In the genomic region with DNA sequence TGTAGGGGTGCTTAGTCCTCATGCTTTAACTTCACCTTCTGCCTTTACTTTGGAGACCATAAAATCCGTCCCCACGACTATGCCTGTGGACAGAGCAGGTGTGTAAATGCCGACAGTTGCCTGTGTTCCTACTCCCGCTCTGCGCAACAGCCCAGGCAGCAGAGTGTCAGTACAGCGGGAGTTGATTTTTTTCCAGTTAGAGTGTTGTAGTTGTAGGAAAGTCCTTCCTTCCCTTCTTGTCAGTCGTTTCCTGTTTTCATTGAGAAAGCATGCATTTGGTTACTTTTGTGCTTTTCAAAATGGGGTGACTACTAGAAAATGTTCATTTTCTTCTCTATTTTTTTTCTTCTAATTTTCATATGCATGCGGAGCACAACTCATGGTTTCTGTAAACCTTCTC, we compare ENCODE assay signal across 13 mouse cellular contexts. TPM values are rescaled to one million over a fixed set of nuclear protein-coding genes. Genes with fewer than 3 reads are reported as not detected.
A peak's percentile ranks its signal among the peaks of the same experiment; 100 is the strongest.
DNase-seq lines count a peak whose midpoint lies in the region; ATAC-seq lines count a peak whose summit lies in the region.
"Had no signal": no experiment of that assay in that cellular context is flagged by ENCODE, and none has a peak within 500 bp of the region (broad histone marks: within the 10 kb centered on the region; RNA-seq: fewer than 3 reads in every experiment).

No protein-coding gene starts in this region.

- H3K4me2 ChIP-seq in forebrain, embryonic 13.5 days, result no peak overlapping the region
- H3K4me2 ChIP-seq in midbrain, embryonic 13.5 days (replicated peaks), result no peak overlapping the region
- H3K4me2 ChIP-seq: embryonic facial prominence, embryonic 13.5 days; limb, embryonic 12.5 days had no signal

- intact Hi-C loops in heart, postnatal 10 days (cut with DNase I), result no loop called here

- no peak overlapping the region for H3K4me3 ChIP-seq in forebrain, embryonic 10.5 days
- H3K4me3 ChIP-seq in forebrain, embryonic 13.5 days, result no peak overlapping the region
- no peak overlapping the region for H3K4me3 ChIP-seq in midbrain, embryonic 13.5 days (replicated peaks)
- H3K4me3 ChIP-seq in midbrain, embryonic 10.5 days, result no peak overlapping the region
- H3K4me3 ChIP-seq: embryonic facial prominence, embryonic 13.5 days; limb, embryonic 12.5 days had no signal

- H3K9ac ChIP-seq in forebrain, embryonic 13.5 days, result no peak overlapping the region
- no peak overlapping the region for H3K9ac ChIP-seq in midbrain, embryonic 13.5 days (replicated peaks)
- H3K9ac ChIP-seq: embryonic facial prominence, embryonic 13.5 days; limb, embryonic 12.5 days had no signal

- no peak for DNase-seq in forebrain, embryonic 10.5 days (ENCODE audit: extremely low spot score, low spot score)
- peak; percentile 31 to 34 for DNase-seq in heart, postnatal 10 days
- no peak for DNase-seq in heart, postnatal 4 days
- no peak for DNase-seq in midbrain, embryonic 10.5 days (ENCODE audit: low spot score)
- no peak for DNase-seq in right cerebral cortex, adult 18-20 months
- DNase-seq: cerebellum, adult 9-11 months; kidney, adult 11 months; layer of hippocampus, adult 9-11 months had no signal

- peaks cover 70% of the 10 kb centered on the region for H3K36me3 ChIP-seq in forebrain, embryonic 10.5 days (replicated peaks)
- peaks cover 35% of the 10 kb centered on the region for H3K36me3 ChIP-seq in forebrain, embryonic 13.5 days (ENCODE audit: poor library complexity, severe bottlenecking)
- peaks cover 51% of the 10 kb centered on the region for H3K36me3 ChIP-seq in midbrain, embryonic 13.5 days
- H3K36me3 ChIP-seq in midbrain, embryonic 10.5 days, result peaks cover 73% of the 10 kb centered on the region

- H3K4me1 ChIP-seq in forebrain, embryonic 10.5 days, result peaks cover 34% of the 10 kb centered on the region
- H3K4me1 ChIP-seq in forebrain, embryonic 13.5 days, result peaks cover 45% of the 10 kb centered on the region
- peaks cover 54% of the 10 kb centered on the region for H3K4me1 ChIP-seq in midbrain, embryonic 13.5 days (replicated peaks)
- peaks cover 31% of the 10 kb centered on the region for H3K4me1 ChIP-seq in midbrain, embryonic 10.5 days

- ATAC-seq in forebrain, embryonic 13.5 days, result no peak
- ATAC-seq in midbrain, embryonic 13.5 days, result no peak
- ATAC-seq in megakaryocyte, adult 5-6 weeks (ENCODE audit: poor library complexity, severe bottlenecking), result peak; percentile 43

- H3K27ac ChIP-seq in forebrain, embryonic 10.5 days, result peak overlapping the region; percentile 82
- no peak overlapping the region for H3K27ac ChIP-seq in forebrain, embryonic 13.5 days
- H3K27ac ChIP-seq in midbrain, embryonic 13.5 days, result peak overlapping the region; percentile 81; the same call in 1 of the 2 replicates
- no peak overlapping the region for H3K27ac ChIP-seq in midbrain, embryonic 10.5 days (replicated peaks)

- 87% methylated on average over 8 of the region's 8 CpGs for WGBS in forebrain, embryonic 10.5 days
- WGBS in forebrain, embryonic 13.5 days, result 89% methylated on average over 8 of the region's 8 CpGs
- 93% methylated on average over 8 of the region's 8 CpGs for WGBS in midbrain, embryonic 13.5 days
- 94% methylated on average over 8 of the region's 8 CpGs for WGBS in midbrain, embryonic 10.5 days

- peaks cover 7% of the 10 kb centered on the region for H3K9me3 ChIP-seq in forebrain, embryonic 10.5 days
- H3K9me3 ChIP-seq in forebrain, embryonic 13.5 days (replicated peaks), result 0 out of 2 replicates have a peak, but pooled peaks cover under 1% of the 10 kb centered on the region
- H3K9me3 ChIP-seq in midbrain, embryonic 13.5 days, result peaks cover 3% of the 10 kb centered on the region; the same call in 1 of the 2 replicates
- H3K9me3 ChIP-seq in midbrain, embryonic 10.5 days (replicated peaks), result peaks cover 7% of the 10 kb centered on the region

- no peaks in the 10 kb centered on the region for H3K27me3 ChIP-seq in forebrain, embryonic 10.5 days (ENCODE audit: poor library complexity, severe bottlenecking)
- H3K27me3 ChIP-seq in forebrain, embryonic 13.5 days, result no peaks in the 10 kb centered on the region
- no peaks in the 10 kb centered on the region for H3K27me3 ChIP-seq in midbrain, embryonic 13.5 days
- H3K27me3 ChIP-seq in midbrain, embryonic 10.5 days (ENCODE audit: low read depth, poor library complexity, severe bottlenecking), result no peaks in the 10 kb centered on the region
- H3K27me3 ChIP-seq: embryonic facial prominence, embryonic 13.5 days; limb, embryonic 12.5 days had no signal

RNA-seq across cellular contexts. Expression of a gene that starts 8.9 kb away (rescaled TPM):
- 1.3 and 1.8 TPM in 2 replicates for polyA plus RNA-seq in forebrain, embryonic 10.5 days (2016; fragmentation: Nextera tagmentation; extraction: Ambion mirVana)
- polyA plus RNA-seq in forebrain, embryonic 13.5 days (2015; fragmentation: Nextera tagmentation; extraction: Ambion mirVana), result 5.3 and 5.6 TPM in 2 replicates
- total RNA-seq in heart, postnatal 10 days (2021), result 100 to 1,000 TPM; 456 to 731 TPM
- total RNA-seq in heart, postnatal 4 days (2021), result 100 to 1,000 TPM; 730 to 743 TPM
- 6.3 and 7.0 TPM in 2 replicates for polyA plus RNA-seq in midbrain, embryonic 13.5 days (2015; fragmentation: Nextera tagmentation; extraction: Ambion mirVana)
- 2.0 and 3.0 TPM in 2 replicates for polyA plus RNA-seq in midbrain, embryonic 10.5 days (2016; fragmentation: Nextera tagmentation; extraction: Ambion mirVana)
- total RNA-seq in megakaryocyte, adult 5-6 weeks (2015), result 48.2 and 48.7 TPM in 2 replicates
- total RNA-seq in megakaryocyte, adult 5-6 weeks (2017), result 50.4 and 53.1 TPM in 2 replicates

Comparison
In these comparisons a context has a peak if more than half of its experiments do, and no peak if none do; other contexts are left out.
1. DNase-seq: peak in heart, postnatal 10 days (2 of 2); none in forebrain, embryonic 10.5 days (single experiment), heart, postnatal 4 days (single experiment), midbrain, embryonic 10.5 days (single experiment) and right cerebral cortex, adult 18-20 months (single experiment).
2. H3K27ac ChIP-seq: peak in forebrain, embryonic 10.5 days (single experiment) and midbrain, embryonic 13.5 days (single experiment); none in forebrain, embryonic 13.5 days (single experiment) and midbrain, embryonic 10.5 days (single experiment).